Mouse (Mus musculus) forebrain, embryonic 13.5 days (tissue): ENCODE measurements around the gene Agap1. TPM values are rescaled to one million over a fixed set of nuclear protein-coding genes. Genes with fewer than 3 reads are reported as not detected.

Experiments used
- ATAC-seq: fragments of 200-750 bp; cut with Nextera tagmentation; 2 replicates; pipeline ENCODE4 v1.8.0; 2017
- H3K27ac ChIP-seq: fragments of 300-500 bp; sonication (generic); 2 replicates; pipeline ENCODE4 v1.5.1; 2015; ENCODE audit warnings: inconsistent platforms, mild to moderate bottlenecking, moderate library complexity
- H3K27me3 ChIP-seq: fragments of 300-500 bp; sonication (generic); 2 replicates; pipeline ENCODE4 v1.6.1; 2015; ENCODE audit warnings: mild to moderate bottlenecking, inconsistent platforms
- H3K36me3 ChIP-seq: fragments of 300-500 bp; sonication (generic); 2 replicates; pipeline ENCODE4 v1.6.1; 2015; ENCODE audit warnings: mild to moderate bottlenecking, inconsistent platforms; ENCODE audit not compliant: poor library complexity, severe bottlenecking
- H3K4me1 ChIP-seq: fragments of 300-500 bp; sonication (generic); 2 replicates; pipeline ENCODE4 v1.6.1; 2015; ENCODE audit warnings: inconsistent platforms
- H3K4me2 ChIP-seq: fragments of 300-500 bp; sonication (generic); 2 replicates; pipeline ENCODE4 v1.6.1; 2015; ENCODE audit warnings: inconsistent platforms, mild to moderate bottlenecking, moderate library complexity
- H3K4me3 ChIP-seq: fragments of 300-500 bp; sonication (generic); 2 replicates; pipeline ENCODE4 v1.5.1; 2015; ENCODE audit warnings: mild to moderate bottlenecking, inconsistent platforms
- H3K9ac ChIP-seq: fragments of 300-500 bp; sonication (generic); 2 replicates; pipeline ENCODE4 v1.6.1; 2015; ENCODE audit warnings: mild to moderate bottlenecking, inconsistent platforms
- H3K9me3 ChIP-seq: fragments of 300-500 bp; sonication (generic); replicated peaks from 2 replicates; pipeline ENCODE4 v1.6.1; 2016; ENCODE audit warnings: inconsistent platforms
- WGBS: fragments of 180-500 bp; shearing (Covaris S2); methylation state at CpG from one replicate; pipeline ENCODE4 v1.1.7; 2015; 5-methylcytosine and 5-hydroxymethylcytosine counted together
- polyA plus RNA-seq: library from polyadenylated mRNA; unstranded; fragments of >200 nt; fragmentation: Nextera tagmentation; extraction: Ambion mirVana; gene quantifications from 2 replicates; pipeline ENCODE4 v1.2.1, GENCODE M21; 2015

Gene Agap1
- polyA plus RNA-seq, 1 experiment from 2014 or later: 25.4 TPM

DNA sequence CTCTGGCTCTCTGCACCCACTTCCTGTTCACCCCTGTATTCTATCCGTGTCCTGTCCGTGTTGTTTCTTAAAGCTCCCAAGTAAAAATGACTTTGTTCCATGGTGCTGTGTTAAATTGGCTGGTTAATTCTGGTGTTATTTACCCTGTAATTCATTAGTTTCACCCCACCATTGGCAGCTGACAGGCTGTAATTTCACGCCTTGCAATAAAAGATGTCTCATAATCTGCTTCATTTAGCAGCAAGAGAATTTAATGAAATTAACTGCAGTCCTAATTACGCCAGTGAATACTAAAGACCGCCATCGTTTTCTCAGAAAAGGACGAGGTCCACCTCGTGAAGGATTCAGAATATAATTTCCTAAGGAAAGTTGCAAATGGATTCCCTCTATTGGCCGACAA lies 245.6 kb downstream of the Agap1 start:
- H3K4me3 ChIP-seq: no peak overlapping the region
- no peak overlapping the region for H3K9ac ChIP-seq
- H3K27ac ChIP-seq: no peak overlapping the region
- no peaks in the 10 kb centered on the region for H3K9me3 ChIP-seq
- peaks cover 40% of the 10 kb centered on the region for H3K4me1 ChIP-seq
- H3K36me3 ChIP-seq: 0 out of 2 replicates have a peak, but pooled peaks cover 5% of the 10 kb centered on the region
- 25% methylated on average over 9 of the region's 9 CpGs for WGBS
- H3K4me2 ChIP-seq: no peak overlapping the region
- ATAC-seq: no peak
- peaks cover 98% of the 10 kb centered on the region for H3K27me3 ChIP-seq

DNA sequence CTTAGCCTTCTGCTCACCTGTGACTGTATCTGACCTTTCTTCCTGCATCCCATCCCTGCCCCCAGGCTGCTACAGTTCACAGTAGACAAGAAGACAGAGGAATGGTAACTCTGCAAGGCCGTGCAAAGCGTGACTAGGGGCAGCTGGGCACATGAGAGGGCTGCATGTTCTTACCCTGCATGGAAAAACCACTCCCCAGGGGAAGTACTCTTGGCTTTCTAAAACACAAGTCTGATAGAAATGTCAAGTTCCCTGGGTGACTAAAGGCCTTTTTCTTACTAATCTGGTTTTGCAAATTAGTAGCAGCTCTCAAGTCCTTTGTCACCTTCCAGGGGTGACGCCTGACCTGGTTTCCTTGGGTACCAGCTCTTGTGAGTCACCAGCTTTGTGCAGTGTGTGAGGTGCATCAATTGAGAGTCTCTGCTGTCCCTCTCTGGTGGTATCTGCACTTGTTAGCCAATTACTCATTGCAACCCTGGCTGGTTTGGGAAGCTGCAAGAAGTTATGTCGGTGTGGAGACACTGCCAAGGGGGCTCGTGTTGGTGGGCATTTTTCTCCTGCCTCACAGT lies 246.6 kb downstream of the Agap1 start:
- H3K36me3 ChIP-seq: 0 out of 2 replicates have a peak, but pooled peaks cover 11% of the 10 kb centered on the region
- H3K27ac ChIP-seq: no peak overlapping the region
- H3K9ac ChIP-seq: no peak overlapping the region
- no peak overlapping the region for H3K4me3 ChIP-seq
- 85% methylated on average over 5 of the region's 5 CpGs for WGBS
- peaks cover 40% of the 10 kb centered on the region for H3K4me1 ChIP-seq
- peaks cover 98% of the 10 kb centered on the region for H3K27me3 ChIP-seq
- H3K9me3 ChIP-seq: no peaks in the 10 kb centered on the region
- H3K4me2 ChIP-seq: no peak overlapping the region
- ATAC-seq: no peak

DNA sequence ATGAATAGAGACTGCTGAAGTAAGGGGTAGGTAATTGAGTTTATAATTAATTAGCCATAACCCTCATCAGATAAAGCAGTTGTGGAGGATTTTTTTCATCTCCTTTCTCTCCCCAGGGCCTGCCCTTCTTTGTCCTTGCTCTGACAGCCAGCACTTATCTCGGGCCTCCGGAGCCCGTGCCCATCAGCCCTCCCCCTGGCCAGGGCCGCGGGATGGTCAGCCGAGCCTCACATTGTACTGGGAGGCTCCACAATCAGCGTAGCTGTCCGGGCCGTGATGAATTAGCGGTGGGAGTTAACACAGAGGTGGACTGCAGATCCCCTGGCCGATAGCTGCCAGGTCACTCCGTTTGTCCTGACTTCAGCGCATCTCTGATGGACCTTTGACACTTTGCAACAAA lies 248.7 kb downstream of the Agap1 start:
- Histone ChIP-seq H3K4me1 (peaks cover 47% of the 10 kb centered on the region), H3K9ac (no peak overlapping the region), H3K4me3 (no peak overlapping the region), H3K9me3 (no peaks in the 10 kb centered on the region), H3K36me3 (0 out of 2 replicates have a peak, but pooled peaks cover 11% of the 10 kb centered on the region), H3K27me3 (peaks cover 95% of the 10 kb centered on the region), H3K4me2 (no peak overlapping the region), H3K27ac (no peak overlapping the region)
- 7% methylated on average over 13 of the region's 13 CpGs for WGBS
- no peak for ATAC-seq

DNA sequence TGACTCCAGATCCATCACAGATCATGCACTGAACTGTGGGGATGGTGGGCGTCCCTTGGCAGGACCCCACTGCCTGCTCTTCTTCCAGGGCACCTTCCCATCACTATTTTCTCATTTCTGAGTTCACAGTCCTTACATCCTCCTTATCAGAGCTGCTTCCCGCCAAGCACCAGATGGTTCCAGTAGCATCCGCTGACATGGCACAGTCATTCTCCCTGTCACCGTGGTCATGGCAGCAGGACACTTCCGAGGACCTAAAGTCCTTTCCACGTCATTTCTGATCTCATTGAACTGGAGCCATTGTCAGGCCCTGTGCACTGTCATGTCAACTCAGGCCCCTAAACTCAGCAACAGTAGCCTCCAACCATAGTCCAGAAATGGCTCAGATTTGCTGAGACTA lies 251.1 kb downstream of the Agap1 start:
- no peak overlapping the region for H3K4me3 ChIP-seq
- peaks cover 36% of the 10 kb centered on the region for H3K4me1 ChIP-seq
- H3K36me3 ChIP-seq: 0 out of 2 replicates have a peak, but pooled peaks cover 11% of the 10 kb centered on the region
- H3K9ac ChIP-seq: no peak overlapping the region
- no peaks in the 10 kb centered on the region for H3K9me3 ChIP-seq
- H3K4me2 ChIP-seq: no peak overlapping the region
- H3K27me3 ChIP-seq: peaks cover 94% of the 10 kb centered on the region
- ATAC-seq: no peak
- no peak overlapping the region for H3K27ac ChIP-seq
- WGBS: 96% methylated on average over 6 of the region's 6 CpGs

DNA sequence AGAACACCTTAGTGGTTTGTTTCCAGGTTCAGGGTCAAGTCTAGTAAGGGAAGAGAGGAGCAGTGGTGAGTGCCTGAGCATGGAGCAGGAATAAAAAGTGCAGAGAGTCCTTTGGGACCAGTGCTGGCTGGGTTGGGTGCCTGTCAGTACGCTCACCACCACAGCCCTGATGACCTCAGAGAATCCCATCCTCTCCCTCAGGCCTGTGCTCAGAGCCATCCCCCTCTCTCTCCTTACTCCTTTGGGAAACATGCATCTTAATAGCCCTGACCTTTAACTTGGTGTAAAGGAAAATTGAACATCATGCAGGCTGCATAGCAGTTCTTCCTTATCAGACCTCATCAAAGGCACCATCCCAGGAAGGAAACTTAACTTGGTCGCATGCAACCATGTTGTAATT lies 252.3 kb downstream of the Agap1 start:
- Histone ChIP-seq H3K4me2 (no peak overlapping the region), H3K36me3 (0 out of 2 replicates have a peak, but pooled peaks cover 6% of the 10 kb centered on the region), H3K27me3 (peaks cover 94% of the 10 kb centered on the region), H3K27ac (no peak overlapping the region), H3K9ac (no peak overlapping the region), H3K9me3 (no peaks in the 10 kb centered on the region), H3K4me3 (no peak overlapping the region), H3K4me1 (peaks cover 28% of the 10 kb centered on the region)
- ATAC-seq: no peak
- 95% methylated on average over 2 of the region's 2 CpGs for WGBS

DNA sequence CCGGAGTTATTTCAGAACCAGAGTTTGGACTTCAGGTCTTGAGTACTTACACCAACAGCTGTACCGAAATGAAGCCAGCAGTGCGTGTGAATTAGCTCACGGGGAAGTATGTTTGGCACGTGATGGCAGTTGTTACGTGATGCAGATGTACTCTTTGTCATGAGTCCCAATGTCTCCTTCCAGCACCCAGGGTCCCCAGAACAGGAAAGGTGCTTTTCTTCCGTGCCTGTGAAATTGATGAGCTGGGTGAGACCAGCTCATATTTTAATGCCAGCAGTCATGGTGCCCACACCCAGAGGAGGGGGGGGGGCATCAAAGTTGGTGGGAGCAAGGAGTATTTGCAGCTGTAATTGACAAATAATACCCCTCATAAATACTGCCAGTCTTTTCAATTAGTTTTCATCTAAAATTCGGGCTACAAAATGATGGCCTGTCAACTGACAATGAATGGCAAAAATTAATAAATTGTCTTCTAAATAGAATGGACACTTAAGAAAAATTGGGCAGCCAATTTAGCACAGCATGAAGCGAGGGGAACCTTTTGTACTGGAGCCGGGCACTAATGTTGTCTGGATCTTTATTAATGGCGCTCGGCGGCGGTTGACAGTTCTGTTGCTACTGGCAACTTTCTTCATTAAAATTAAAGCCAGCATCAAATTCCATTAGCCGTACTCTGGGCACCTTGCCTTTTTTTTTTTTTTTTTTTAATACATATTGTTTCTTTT lies 253.3 kb downstream of the Agap1 start:
- Histone ChIP-seq H3K9me3 (no peaks in the 10 kb centered on the region), H3K36me3 (peaks cover 10% of the 10 kb centered on the region), H3K27me3 (peaks cover 94% of the 10 kb centered on the region), H3K4me3 (no peak overlapping the region), H3K27ac (no peak overlapping the region), H3K4me2 (no peak overlapping the region), H3K9ac (no peak overlapping the region), H3K4me1 (peaks cover 19% of the 10 kb centered on the region)
- 42% methylated on average over 15 of the region's 15 CpGs for WGBS
- ATAC-seq: no peak

DNA sequence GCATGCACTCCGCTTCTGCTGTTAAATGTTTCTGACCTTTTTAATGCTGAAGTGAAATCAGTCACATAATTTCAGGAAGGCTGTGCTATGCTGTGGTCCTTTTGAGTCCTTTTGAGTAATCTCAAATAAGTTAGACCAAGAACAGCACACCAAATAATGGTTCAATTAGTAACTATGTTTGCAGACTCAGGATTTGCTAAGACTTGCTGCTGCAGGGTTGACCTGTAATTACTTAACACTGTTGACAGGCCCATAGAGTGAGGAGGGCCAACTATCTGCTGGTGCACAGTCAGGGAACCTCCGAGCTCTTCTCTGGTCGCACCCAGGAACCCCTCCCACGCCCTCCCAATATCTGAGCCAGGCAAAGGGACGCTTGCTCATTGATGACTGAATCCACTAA lies 255.2 kb downstream of the Agap1 start:
- Histone ChIP-seq H3K27me3 (peaks cover 88% of the 10 kb centered on the region), H3K36me3 (peaks cover 10% of the 10 kb centered on the region), H3K9me3 (no peaks in the 10 kb centered on the region), H3K27ac (no peak overlapping the region), H3K4me1 (peaks cover 23% of the 10 kb centered on the region), H3K4me2 (no peak overlapping the region), H3K9ac (no peak overlapping the region), H3K4me3 (no peak overlapping the region)
- 78% methylated on average over 5 of the region's 5 CpGs for WGBS
- no peak for ATAC-seq

DNA sequence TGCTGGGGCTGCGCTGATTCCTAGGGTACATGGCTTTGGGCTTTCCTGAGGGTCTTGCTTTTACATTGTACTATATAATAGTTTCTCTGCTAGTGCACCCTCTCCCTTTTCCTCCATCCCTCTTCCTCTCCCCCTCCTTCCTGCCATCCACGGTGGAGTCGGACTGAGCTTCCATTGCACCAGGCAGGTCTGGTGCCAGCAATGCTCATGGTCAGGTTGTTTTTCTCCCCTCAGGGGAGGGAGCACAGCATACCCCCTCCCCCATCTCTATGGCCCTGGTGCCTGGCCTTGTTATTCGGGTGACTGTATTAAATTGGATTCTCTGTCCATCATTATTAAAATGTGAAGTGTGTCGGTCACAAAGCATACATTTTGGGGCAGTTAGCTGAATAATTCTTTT lies 259.1 kb downstream of the Agap1 start:
- Histone ChIP-seq H3K4me3 (no peak overlapping the region), H3K27ac (no peak overlapping the region), H3K4me1 (peaks cover 22% of the 10 kb centered on the region), H3K4me2 (no peak overlapping the region), H3K36me3 (peaks cover 4% of the 10 kb centered on the region), H3K9ac (no peak overlapping the region), H3K27me3 (peaks cover 90% of the 10 kb centered on the region), H3K9me3 (no peaks in the 10 kb centered on the region)
- ATAC-seq: no peak
- 41% methylated on average over 5 of the region's 5 CpGs for WGBS

- peaks cover 22% of the 10 kb centered on the region for H3K4me1 ChIP-seq
- peaks cover 90% of the 10 kb centered on the region for H3K27me3 ChIP-seq
- no peaks in the 10 kb centered on the region for H3K9me3 ChIP-seq
- H3K36me3 ChIP-seq: peaks cover 4% of the 10 kb centered on the region
- no peak overlapping the region for H3K27ac ChIP-seq
- no peak overlapping the region for H3K4me2 ChIP-seq
- no peak overlapping the region for H3K4me3 ChIP-seq
- WGBS: 37% methylated on average over 18 of the region's 18 CpGs
- peak; percentile 83 for ATAC-seq
- no peak overlapping the region for H3K9ac ChIP-seq
Measured at GRCm38 (mm10) chr1:89714165-89714980, 259.8 kb downstream of the Agap1 start.

GRCm38 (mm10) chr1:89716234-89716633 lies 261.6 kb downstream of the Agap1 start:
- H3K4me1 ChIP-seq: peaks cover 22% of the 10 kb centered on the region
- peaks cover 87% of the 10 kb centered on the region for H3K27me3 ChIP-seq
- no peak overlapping the region for H3K27ac ChIP-seq
- WGBS: 89% methylated on average over 2 of the region's 2 CpGs
- H3K9me3 ChIP-seq: no peaks in the 10 kb centered on the region
- ATAC-seq: no peak
- H3K4me3 ChIP-seq: no peak overlapping the region
- peaks cover 4% of the 10 kb centered on the region for H3K36me3 ChIP-seq
- H3K9ac ChIP-seq: no peak overlapping the region
- H3K4me2 ChIP-seq: no peak overlapping the region

- H3K4me1 ChIP-seq: peaks cover 22% of the 10 kb centered on the region
- peaks cover 84% of the 10 kb centered on the region for H3K27me3 ChIP-seq
- no peak overlapping the region for H3K4me3 ChIP-seq
- H3K36me3 ChIP-seq: peaks cover 3% of the 10 kb centered on the region
- no peak for ATAC-seq
- H3K9me3 ChIP-seq: no peaks in the 10 kb centered on the region
- no peak overlapping the region for H3K27ac ChIP-seq
- no peak overlapping the region for H3K9ac ChIP-seq
- 96% methylated on average over 4 of the region's 4 CpGs for WGBS
- H3K4me2 ChIP-seq: no peak overlapping the region
Measured at GRCm38 (mm10) chr1:89717100-89717499, 262.5 kb downstream of the Agap1 start.

GRCm38 (mm10) chr1:89718782-89719403 lies 264.3 kb downstream of the Agap1 start:
- 69% methylated on average over 7 of the region's 7 CpGs for WGBS
- no peak overlapping the region for H3K9ac ChIP-seq
- no peak overlapping the region for H3K4me3 ChIP-seq
- H3K36me3 ChIP-seq: no peaks in the 10 kb centered on the region
- no peak overlapping the region for H3K27ac ChIP-seq
- H3K9me3 ChIP-seq: no peaks in the 10 kb centered on the region
- no peak overlapping the region for H3K4me2 ChIP-seq
- peaks cover 82% of the 10 kb centered on the region for H3K27me3 ChIP-seq
- peaks cover 12% of the 10 kb centered on the region for H3K4me1 ChIP-seq
- ATAC-seq: no peak
